Mouse (Mus musculus) spleen, adult 2 months (tissue): ENCODE measurements around the gene Mrps15. TPM values are rescaled to one million over a fixed set of nuclear protein-coding genes. Genes with fewer than 3 reads are reported as not detected.

ENCODE experiments used
- DNase-seq, 2 experiments: peaks; one replicate each; pipeline versions ENCODE4 v3.0.0 to v3.0.0-alpha.2; 2012 to 2021; ENCODE audit warnings: low spot score in 2 of 2, low read depth in 1 of 2
- H3K27ac ChIP-seq: fragments of 200-500 bp; 2 replicates; pipeline ENCODE4 v1.5.1; 2012; ENCODE audit warnings: low read length, inconsistent platforms; ENCODE audit not compliant: insufficient read depth
- H3K27me3 ChIP-seq: fragments of 200-500 bp; 2 replicates; pipeline ENCODE4 v1.6.1; 2012; ENCODE audit warnings: mild to moderate bottlenecking, moderate library complexity, low read length, inconsistent platforms; ENCODE audit not compliant: control insufficient read depth, insufficient read depth
- H3K36me3 ChIP-seq: fragments of 200-500 bp; 2 replicates; pipeline ENCODE4 v1.6.1; 2012; ENCODE audit warnings: mild to moderate bottlenecking, low read length, inconsistent platforms; ENCODE audit not compliant: control insufficient read depth, insufficient read depth
- H3K4me1 ChIP-seq: fragments of 200-500 bp; 2 replicates; pipeline ENCODE4 v1.6.1; 2011; ENCODE audit warnings: inconsistent platforms; ENCODE audit not compliant: control insufficient read depth, insufficient read depth, insufficient read length
- H3K4me3 ChIP-seq: fragments of 200-500 bp; 2 replicates; pipeline ENCODE4 v1.5.1; 2011; ENCODE audit warnings: mild to moderate bottlenecking, inconsistent platforms; ENCODE audit not compliant: insufficient read depth, insufficient read length; ENCODE audit errors: extremely low read depth
- CTCF ChIP-seq: fragments of 200-500 bp; IDR thresholded peaks from 2 replicates; pipeline ENCODE4 v1.5.1; 2011; ENCODE audit warnings: mild to moderate bottlenecking, inconsistent platforms; ENCODE audit not compliant: insufficient read depth, insufficient read length, insufficient replicate concordance; ENCODE audit errors: extremely low read depth
- POLR2A ChIP-seq: fragments of 200-500 bp; IDR thresholded peaks from 2 replicates; pipeline ENCODE4 v1.6.1; 2011; ENCODE audit warnings: low read depth, low read length, inconsistent platforms
- WGBS: fragments of 180-500 bp; shearing (Covaris S2); methylation state at CpG from one replicate; pipeline ENCODE4 v1.1.7; 2018; 5-methylcytosine and 5-hydroxymethylcytosine counted together
- polyA plus RNA-seq: library from polyadenylated mRNA; depleted of rRNA; stranded (reverse); fragments of >200 nt; gene quantifications from 2 replicates; pipeline ENCODE4 v1.2.3, GENCODE M21; 2012

The Mrps15 gene
- polyA plus RNA-seq, 1 experiment, result 33.6 TPM

DNA sequence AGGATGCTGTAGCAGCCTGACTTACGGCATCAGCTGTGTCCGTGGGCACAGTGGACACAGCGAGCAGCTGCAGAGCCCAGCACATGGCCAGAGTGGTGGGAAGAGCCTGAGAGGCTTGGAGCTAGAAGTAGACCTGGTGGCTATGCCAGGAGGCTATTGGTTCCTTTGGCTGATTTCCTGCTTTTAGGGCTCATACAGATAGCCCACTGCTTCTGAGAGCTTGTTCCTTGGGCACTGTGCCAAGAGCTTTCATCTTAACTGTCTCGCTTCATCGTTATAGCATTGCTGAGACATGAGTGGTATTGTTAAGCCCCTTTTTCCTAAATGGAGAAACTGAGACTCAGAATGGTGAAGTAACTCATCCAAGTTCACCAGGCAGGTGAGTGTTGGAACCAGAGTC, 20.9 kb upstream of the Mrps15 start:
- Histone ChIP-seq H3K4me1 (no peaks in the 10 kb centered on the region; the same call in 1 of the 2 replicates), H3K27ac (no peak overlapping the region), H3K36me3 (no peaks in the 10 kb centered on the region), H3K27me3 (no peaks in the 10 kb centered on the region), H3K4me3 (no peak overlapping the region)
- 59% methylated on average over 5 of the region's 5 CpGs for WGBS
- no peak for DNase-seq
- TF ChIP-seq POLR2A (no peak), CTCF (no peak)

DNA sequence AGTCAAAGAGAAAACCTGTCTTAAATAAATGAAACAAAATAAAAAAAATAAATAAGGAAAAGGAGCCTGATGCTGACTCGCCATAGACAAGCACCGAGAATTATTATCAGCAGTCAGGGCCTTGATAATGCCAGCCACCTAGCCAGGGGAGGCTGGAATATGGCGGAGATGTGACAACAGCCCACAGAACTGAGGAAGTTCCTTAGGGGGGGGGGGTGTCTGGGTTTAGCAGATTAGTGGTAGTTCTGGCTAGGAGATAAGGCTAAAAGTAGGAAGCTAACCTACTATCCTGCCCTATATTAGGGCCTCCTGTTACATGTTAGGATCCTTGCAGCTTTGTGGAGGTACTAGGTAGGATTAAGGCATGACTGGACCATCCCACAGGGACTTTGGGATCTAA, 18.7 kb upstream of the Mrps15 start:
- Histone ChIP-seq H3K4me1 (no peaks in the 10 kb centered on the region; the same call in 1 of the 2 replicates), H3K4me3 (no peak overlapping the region), H3K27me3 (no peaks in the 10 kb centered on the region), H3K27ac (no peak overlapping the region), H3K36me3 (no peaks in the 10 kb centered on the region)
- 79% methylated on average over 3 of the region's 3 CpGs for WGBS
- DNase-seq, result no peak
- no peak for TF ChIP-seq CTCF
- no peak for TF ChIP-seq POLR2A

DNA sequence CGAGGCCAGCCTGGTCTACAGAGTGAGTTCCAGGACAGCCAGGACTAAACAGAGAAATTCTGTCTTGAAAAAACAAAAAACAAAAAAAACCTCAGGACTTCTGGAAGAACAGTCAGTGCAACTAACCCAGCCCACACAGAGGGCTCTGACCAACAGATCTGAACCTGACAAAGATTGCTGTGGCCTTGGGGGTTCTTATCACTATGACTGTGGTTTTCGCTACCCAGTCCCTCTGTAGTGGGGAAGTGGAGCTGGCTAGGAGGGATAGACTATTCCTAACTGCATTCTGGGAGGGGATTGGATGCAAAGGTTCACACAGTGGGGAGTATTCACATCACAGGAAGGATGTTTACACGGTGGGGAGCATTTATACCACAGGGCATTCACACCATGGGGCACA, 17.7 kb upstream of the Mrps15 start:
- H3K4me3 ChIP-seq, result no peak overlapping the region
- no peaks in the 10 kb centered on the region for H3K27me3 ChIP-seq
- DNase-seq, result no peak
- H3K27ac ChIP-seq, result no peak overlapping the region
- no peaks in the 10 kb centered on the region for H3K36me3 ChIP-seq
- WGBS, result 68% methylated on average over 3 of the region's 3 CpGs
- TF ChIP-seq CTCF, result no peak
- no peak for TF ChIP-seq POLR2A
- H3K4me1 ChIP-seq, result no peaks in the 10 kb centered on the region

DNA sequence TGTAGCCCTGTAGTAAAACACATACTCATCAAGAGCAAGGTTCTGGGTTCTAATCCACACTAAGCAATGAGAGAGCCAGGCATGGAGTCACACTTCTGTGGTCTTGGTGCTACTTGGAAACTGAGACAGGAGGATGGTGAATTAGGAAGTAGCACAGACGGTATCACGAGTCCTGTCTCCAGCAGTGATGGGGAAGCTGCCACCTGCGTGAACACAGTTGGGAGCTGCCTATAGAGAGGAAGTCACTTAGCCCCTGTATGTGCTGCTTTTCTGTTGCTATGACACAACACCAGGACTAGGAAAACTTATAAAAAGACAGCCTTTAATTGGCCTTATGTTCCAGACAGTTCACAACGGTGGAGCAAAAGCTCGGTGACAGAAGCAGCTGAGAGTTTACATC, 16.0 kb upstream of the Mrps15 start:
- Histone ChIP-seq H3K27ac (no peak overlapping the region), H3K4me3 (no peak overlapping the region), H3K36me3 (no peaks in the 10 kb centered on the region), H3K27me3 (no peaks in the 10 kb centered on the region), H3K4me1 (no peaks in the 10 kb centered on the region)
- no peak for DNase-seq
- no peak for TF ChIP-seq POLR2A
- WGBS, result 28% methylated on average over 5 of the region's 5 CpGs

DNA sequence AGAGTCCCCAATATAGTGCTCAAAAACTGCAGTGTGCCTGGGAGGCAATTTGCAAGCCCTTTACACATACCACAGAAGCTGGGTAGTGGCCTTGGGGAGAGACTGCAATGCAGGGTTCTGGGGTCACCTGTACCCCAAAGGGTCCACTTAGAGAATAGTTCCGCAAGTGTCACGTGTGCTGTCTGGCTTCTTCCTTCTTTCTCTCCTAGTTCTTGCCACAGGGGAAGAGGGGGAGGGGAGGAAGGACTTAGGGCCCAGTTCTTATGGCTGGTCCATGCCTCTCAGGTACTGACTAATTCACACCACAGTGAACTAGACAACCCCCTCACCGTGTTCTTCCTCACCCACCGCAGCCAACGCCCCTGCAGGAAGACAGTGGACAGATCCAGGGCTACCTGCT, 11.3 kb upstream of the Mrps15 start:
- no peak overlapping the region for H3K27ac ChIP-seq
- no peaks in the 10 kb centered on the region for H3K4me1 ChIP-seq
- no peak for DNase-seq
- no peak overlapping the region for H3K4me3 ChIP-seq
- 78% methylated on average over 5 of the region's 5 CpGs for WGBS
- no peak for TF ChIP-seq POLR2A
- no peak for TF ChIP-seq CTCF
- no peaks in the 10 kb centered on the region for H3K36me3 ChIP-seq
- H3K27me3 ChIP-seq, result no peaks in the 10 kb centered on the region

DNA sequence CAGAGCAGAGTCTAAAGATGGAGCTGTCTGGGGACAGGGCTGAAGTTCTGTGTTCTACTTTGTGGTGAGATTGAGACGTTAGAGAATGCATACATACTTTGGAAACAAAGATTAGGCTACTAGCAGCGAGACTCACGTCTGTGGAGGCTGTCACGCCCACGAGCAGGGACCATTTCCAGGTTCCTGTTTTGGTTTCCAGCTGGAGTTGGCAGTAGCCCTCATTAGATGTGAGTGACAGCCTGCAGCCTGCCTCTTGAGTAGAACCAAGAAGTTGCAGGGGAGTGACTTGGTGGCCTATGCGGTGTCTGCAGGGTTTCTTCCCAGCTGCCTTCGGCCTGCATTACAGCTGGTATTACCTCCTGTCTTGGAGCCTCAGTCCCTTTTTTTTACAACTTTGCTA, 4.9 kb downstream of the Mrps15 start:
- WGBS, result 70% methylated on average over 7 of the region's 7 CpGs

DNA sequence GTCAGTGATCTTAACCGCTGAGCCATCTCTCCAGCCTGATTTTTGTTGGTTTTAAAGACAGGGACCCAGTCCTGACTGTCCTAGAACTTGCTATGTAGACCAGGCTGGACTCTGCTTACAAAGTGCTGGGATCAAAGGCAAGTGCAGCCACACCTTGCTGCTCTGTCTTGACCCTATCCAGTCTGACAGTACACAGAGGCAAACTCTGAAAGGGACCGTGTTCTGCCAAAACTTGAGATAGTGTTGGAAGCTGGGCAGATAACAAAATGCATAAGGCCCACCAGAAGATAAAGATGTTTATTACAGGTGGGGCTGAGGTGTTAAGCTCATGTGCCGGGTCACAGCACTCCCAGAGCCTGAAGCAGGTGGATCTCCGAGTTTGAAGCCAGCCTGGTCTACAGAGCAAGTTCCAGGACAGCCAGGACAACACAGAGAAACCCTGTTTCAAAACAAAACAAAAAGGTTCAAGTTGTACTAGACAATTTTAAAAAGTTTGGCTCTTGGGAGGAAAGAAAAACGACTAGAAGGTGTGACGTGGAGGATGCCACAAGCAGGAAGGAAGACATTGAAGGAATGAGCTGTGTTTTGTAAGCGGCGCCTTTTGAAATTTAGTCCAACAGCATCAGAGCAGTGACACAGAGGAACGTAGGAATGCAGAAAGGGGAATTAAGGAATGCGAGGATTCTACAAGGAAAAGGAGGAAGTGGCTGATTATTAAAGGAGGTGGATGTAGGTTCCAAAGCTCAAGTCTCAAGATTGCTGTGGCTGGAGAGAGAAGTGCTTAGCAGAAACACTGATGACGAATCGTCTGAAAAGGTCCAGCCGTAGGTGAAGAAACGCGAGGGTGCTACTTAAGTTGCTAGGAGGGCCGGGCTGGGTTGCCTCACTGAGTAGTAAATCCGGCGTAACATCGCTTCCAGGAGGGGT, 10.7 kb downstream of the Mrps15 start:
- Histone ChIP-seq H3K4me1 (peaks cover 11% of the 10 kb centered on the region; the same call in 1 of the 2 replicates), H3K36me3 (peaks cover 10% of the 10 kb centered on the region), H3K27me3 (no peaks in the 10 kb centered on the region), H3K4me3 (peak overlapping the region; percentile 92), H3K27ac (no peak overlapping the region)
- TF ChIP-seq POLR2A, result no peak
- TF ChIP-seq CTCF, result no peak
- WGBS, result 14% methylated on average over 19 of the region's 19 CpGs
- DNase-seq, result no peak

More for the DNA sequence above, 4.9 kb downstream of the Mrps15 start:
- Histone ChIP-seq H3K27ac (no peak overlapping the region), H3K36me3 (peaks cover 13% of the 10 kb centered on the region), H3K4me3 (no peak overlapping the region), H3K27me3 (no peaks in the 10 kb centered on the region), H3K4me1 (0 out of 2 replicates have a peak, but pooled peaks cover 3% of the 10 kb centered on the region)
- DNase-seq, result no peak
- no peak for TF ChIP-seq CTCF
- TF ChIP-seq POLR2A, result no peak
